Mouse (Mus musculus) urinary bladder, postnatal 14 days (tissue): Measurements from ENCODE around the gene Ets1.

Source experiments
- DNase-seq: peaks from one replicate; pipeline ENCODE4 v3.0.0; 2021; ENCODE audit warnings: low spot score

Gene Ets1

DNA sequence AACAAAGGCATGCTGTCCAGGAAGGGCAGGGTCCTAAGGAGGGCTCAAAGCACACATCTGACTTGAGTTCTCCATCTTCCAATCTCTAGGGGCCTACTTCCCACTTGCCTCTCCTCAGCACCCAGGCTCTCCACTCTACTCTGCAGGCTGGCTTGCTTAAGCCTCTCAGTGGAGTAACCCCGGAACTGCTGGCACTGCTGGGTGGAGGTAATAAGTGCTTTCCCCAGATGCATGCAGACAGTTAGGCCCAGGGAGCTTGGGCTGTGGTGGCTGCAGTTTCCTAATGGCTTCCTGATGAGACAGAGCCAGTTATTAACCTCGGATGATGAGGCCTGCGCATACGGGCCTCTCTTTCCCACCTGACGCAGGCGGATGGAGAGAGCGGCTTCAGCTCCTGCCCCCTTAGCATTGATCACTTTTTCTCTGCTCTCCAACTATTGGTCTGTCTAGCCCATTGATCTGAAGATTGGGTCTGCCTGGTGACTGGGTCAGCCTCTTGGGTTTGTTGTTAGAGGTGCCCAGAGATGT is 76.4 kb downstream of the Ets1 start:
- DNase-seq: no peak

GRCm38 (mm10) chr9:32713106-32713505 is 77.1 kb downstream of the Ets1 start:
- no peak for DNase-seq

GRCm38 (mm10) chr9:32713790-32714189 is 77.8 kb downstream of the Ets1 start:
- no peak for DNase-seq

DNA sequence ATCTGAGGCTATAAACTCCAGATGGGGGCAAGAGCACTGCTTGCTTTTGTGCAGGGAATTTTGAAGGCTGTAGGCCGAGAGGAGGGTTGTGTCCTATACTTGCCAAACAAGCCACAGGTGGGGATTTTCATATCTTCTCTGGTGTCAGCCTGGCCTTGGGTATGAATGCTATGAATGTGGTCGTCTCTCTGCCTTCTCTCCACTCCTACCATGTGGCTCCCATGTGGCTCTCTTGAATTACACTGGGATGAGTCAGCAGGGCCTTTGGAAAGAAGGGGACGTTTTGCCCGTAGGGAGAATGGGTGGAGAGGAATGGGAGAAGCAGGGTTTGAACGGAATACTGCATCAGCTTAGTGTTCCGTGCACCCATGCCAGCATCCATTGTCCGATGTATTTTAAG is 78.5 kb downstream of the Ets1 start:
- no peak for DNase-seq

GRCm38 (mm10) chr9:32715806-32716466 is 79.9 kb downstream of the Ets1 start:
- DNase-seq: peak; percentile 48

GRCm38 (mm10) chr9:32717268-32717920 is 81.4 kb downstream of the Ets1 start:
- DNase-seq: no peak

DNA sequence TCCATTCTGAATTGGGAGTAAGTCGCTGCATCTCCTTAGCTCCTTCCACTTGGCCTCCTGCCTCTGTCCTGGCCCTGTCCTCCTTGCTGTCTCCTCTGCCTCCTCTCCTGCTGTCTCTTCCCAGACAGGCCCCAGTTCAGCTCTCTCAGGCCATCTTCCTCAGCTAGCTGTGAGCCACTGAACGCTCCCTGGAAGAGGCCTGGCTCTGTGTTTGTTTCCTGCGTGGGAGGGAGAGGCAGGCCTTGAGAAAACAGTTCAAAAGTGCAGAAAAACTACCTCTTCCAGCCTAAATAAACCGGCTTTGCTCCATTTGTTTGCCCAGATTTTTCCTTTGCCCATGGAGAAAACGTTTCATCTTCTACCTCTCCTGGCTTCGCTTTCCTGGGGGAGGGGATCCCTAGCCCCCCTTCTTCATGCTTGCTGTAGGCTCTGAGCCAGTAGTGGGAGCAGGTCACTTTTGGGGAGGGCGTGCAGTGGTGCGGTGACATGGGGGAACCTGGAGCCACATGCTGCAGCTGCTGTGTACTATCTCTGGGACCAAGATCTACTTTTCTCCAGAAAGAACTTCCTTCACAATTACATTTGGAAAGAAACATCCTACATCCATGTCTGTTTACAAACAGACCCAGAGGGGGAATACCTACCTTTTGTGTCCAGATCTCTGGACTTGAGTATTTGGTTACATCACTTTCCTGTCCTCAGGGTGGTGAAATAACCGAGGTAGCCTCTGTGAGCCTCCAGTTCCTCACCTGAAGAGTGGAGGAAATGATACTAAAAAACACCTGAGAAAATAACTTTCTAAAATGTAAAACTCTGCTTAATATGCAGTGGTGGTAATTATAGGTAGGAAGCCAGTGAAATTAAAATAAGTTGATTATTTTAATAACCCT is 82.2 kb downstream of the Ets1 start:
- DNase-seq: no peak

- DNase-seq: no peak
Observed at GRCm38 (mm10) chr9:32718868-32719267, 82.8 kb downstream of the Ets1 start.

- no peak for DNase-seq
Observed at GRCm38 (mm10) chr9:32719941-32720263, 83.9 kb downstream of the Ets1 start.

- DNase-seq: no peak
Observed at GRCm38 (mm10) chr9:32720264-32721031, 84.4 kb downstream of the Ets1 start.

DNA sequence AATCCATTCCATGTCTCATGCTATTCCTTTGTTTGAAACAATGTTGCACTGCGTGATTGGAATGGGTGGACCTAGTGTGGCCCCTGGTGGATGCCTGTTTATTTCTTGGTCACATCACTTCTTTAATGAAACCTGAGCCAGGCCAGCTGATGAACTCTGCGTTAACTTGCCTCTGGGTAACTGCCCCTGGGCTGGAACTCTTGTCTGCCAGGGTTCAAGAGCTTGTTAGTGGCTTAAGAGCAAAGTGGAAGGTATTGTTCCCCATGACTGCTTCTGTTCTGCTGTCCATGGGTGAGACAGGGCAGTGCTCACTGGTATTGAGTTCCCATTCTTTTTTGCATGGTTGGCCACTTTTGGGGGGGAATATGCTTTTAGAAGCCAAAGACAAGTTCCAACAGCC is 85.1 kb downstream of the Ets1 start:
- no peak for DNase-seq

DNA sequence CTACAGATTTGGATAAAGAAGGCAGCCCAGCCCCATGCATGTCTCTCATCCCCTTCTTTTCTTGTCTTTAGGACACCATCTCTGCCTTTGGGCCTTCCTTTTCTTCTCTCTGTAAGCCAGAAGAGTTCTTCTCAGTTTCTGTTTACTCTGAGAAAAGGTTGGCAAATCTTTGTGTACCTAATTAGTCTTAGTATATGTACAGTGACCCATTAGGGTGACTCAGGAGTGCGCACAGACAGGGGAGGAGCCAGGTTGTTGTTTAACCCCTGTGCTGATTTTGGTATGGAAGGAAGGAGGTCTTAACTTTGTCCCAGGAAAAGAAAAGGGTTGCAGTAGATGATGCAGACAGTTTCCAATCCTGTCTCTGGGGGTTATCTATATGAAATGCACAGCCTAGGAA is 86.2 kb downstream of the Ets1 start:
- DNase-seq: no peak

- DNase-seq: no peak
Observed at GRCm38 (mm10) chr9:32722969-32723368, 86.9 kb downstream of the Ets1 start.

GRCm38 (mm10) chr9:32724131-32724825 is 88.3 kb downstream of the Ets1 start:
- no peak for DNase-seq

DNA sequence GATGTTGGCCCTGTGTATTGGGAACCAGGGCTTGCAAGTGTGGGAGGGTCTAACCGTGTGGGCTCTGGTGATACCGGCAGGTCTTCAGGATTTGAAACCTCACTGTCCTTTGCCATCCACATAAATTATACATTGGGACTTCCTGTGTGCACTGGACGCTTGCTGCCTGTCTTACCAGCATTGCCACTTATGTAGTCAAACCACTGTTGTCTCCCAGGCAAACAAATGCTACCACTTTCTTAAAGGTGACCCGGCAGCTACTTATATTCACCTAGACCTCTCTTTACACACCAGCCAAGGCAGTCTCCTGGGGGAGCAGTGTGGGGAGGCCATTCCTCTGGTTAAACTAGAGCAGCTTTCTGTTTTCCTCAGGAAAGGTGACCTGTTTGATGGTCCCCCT is 89.9 kb downstream of the Ets1 start:
- no peak for DNase-seq

GRCm38 (mm10) chr9:32726595-32726994 is 90.6 kb downstream of the Ets1 start:
- no peak for DNase-seq

DNA sequence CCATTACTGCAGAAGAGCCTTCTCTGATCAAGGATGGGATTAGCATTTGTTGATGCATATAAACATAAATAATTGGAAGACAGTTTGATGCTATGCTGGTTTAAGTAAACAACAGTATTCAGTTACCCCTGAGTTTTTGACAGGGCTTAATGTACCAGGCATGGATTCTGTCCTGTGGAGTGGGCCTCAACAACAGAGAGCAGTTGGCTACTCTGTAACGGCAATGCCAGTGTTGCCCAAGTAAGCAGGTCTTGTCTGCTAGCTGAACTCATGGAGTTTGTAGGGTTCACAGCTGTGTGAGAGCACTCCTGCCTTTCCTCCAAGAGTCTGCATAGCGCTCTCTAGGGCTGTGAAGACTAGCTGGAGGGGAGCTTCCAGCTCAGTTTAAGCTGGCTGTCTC is 91.0 kb downstream of the Ets1 start:
- DNase-seq: no peak

DNA sequence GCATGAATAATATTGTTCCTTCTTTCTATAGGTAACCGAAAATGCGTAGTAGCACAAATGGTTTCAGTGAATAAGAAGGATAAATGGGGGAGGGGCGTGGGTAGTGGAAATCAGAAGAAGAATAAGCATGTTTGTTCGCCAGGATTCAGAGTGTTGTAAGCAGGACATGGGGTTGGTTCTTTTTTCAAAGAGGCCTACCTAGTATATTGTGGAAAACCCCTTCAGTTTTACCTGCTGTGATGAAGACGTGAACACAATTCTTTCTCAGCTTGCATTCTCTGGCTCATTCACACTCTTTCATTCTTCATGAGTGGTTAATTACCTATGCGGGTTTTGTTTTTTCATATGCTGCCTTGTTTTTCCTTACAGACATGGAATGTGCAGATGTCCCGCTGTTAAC is 92.3 kb downstream of the Ets1 start:
- no peak for DNase-seq

DNA sequence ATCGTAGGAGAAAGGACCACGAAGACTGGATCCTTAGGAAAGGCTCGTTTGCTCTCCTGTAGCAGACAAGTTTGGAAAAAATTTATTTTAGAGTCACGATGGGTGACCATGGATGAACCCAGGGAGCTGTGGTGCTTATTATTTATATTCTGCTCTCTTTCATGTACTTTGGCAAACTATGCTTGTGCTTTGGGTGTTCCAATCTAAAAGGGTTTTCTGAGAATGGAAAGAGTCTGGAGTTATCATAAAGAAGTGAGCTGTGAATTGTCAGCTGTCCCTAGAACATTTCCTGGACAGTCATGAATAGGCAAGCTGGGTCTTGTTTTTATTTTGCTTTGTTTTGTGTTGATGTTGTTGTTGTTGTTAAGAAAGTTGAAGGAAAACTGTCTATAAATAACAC is 92.8 kb downstream of the Ets1 start:
- DNase-seq: no peak

GRCm38 (mm10) chr9:32729207-32729606 is 93.2 kb downstream of the Ets1 start:
- no peak for DNase-seq

GRCm38 (mm10) chr9:32730001-32730655 is 94.1 kb downstream of the Ets1 start:
- DNase-seq: no peak
